Mouse (Mus musculus) heart, adult 2 months (tissue): ENCODE data around the gene Slc35f6.
"Not testable (repeated sequence)": the region's sequence is repeated elsewhere in the genome, so short reads cannot be mapped to it uniquely, and the experiment has no call there.

Experiments
- CTCF ChIP-seq: fragments of 200-600 bp; IDR thresholded peaks from 2 replicates; pipeline ENCODE4 v1.8.1; 2022; ENCODE audit warnings: antibody characterized with exemption, mild to moderate bottlenecking, moderate library complexity
- POLR2A ChIP-seq: fragments of 200-500 bp; IDR thresholded peaks from 2 replicates; pipeline ENCODE4 v1.6.1; 2011; ENCODE audit warnings: mild to moderate bottlenecking, low read depth, low read length, control low read depth; ENCODE audit not compliant: insufficient read depth

GRCm38 (mm10) chr5:30701373-30701772, 53.6 kb downstream of the Slc35f6 start:
- not testable (repeated sequence) for TF ChIP-seq CTCF, POLR2A
